Mouse (Mus musculus): ENCODE results near the gene Sbno1. TPM values are rescaled to one million over a fixed set of nuclear protein-coding genes. Genes with fewer than 3 reads are reported as not detected.
A peak's percentile ranks its signal among the peaks of the same experiment; 100 is the strongest.

The Sbno1 gene
- polyA plus RNA-seq, 1 experiment from 2014 or later, result 64.7 TPM

GRCm38 (mm10) chr5:124410808-124411207 lies 15.0 kb downstream of the Sbno1 start:
- no peaks in the 10 kb centered on the region for H3K9me3 ChIP-seq (replicated peaks; ENCODE audit: control insufficient read depth, low read length)
- H3K27me3 ChIP-seq (replicated peaks; ENCODE audit: control insufficient read depth, insufficient read depth, low read length), result no peaks in the 10 kb centered on the region
- DNase-seq (ENCODE audit: low spot score) (no peak), ATAC-seq (no peak)
- no peak overlapping the region for H3K4me2 ChIP-seq (ENCODE audit: low read length)
- no peak overlapping the region for H3K4me3 ChIP-seq (ENCODE audit: low read depth, low read length)
- WGBS, result 82% methylated on average over 3 of the region's 3 CpGs
- H3K36me3 ChIP-seq (ENCODE audit: control insufficient read depth, insufficient read depth, low read length), result peaks cover 63% of the 10 kb centered on the region
- no peaks in the 10 kb centered on the region for H3K4me1 ChIP-seq (ENCODE audit: control insufficient read depth, insufficient read depth, low read length)
- H3K9ac ChIP-seq (ENCODE audit: low read length), result no peak overlapping the region
- H3K27ac ChIP-seq (ENCODE audit: low read depth, low read length), result no peak overlapping the region

- WGBS, result 96% methylated on average over 7 of the region's 7 CpGs
- Histone ChIP-seq H3K4me2 (ENCODE audit: low read length) (no peak overlapping the region), H3K4me3 (ENCODE audit: low read depth, low read length) (no peak overlapping the region), H3K27me3 (replicated peaks; ENCODE audit: control insufficient read depth, insufficient read depth, low read length) (no peaks in the 10 kb centered on the region), H3K27ac (ENCODE audit: low read depth, low read length) (no peak overlapping the region), H3K9me3 (replicated peaks; ENCODE audit: control insufficient read depth, low read length) (no peaks in the 10 kb centered on the region), H3K9ac (ENCODE audit: low read length) (no peak overlapping the region), H3K4me1 (ENCODE audit: control insufficient read depth, insufficient read depth, low read length) (no peaks in the 10 kb centered on the region), H3K36me3 (ENCODE audit: control insufficient read depth, insufficient read depth, low read length) (peaks cover 89% of the 10 kb centered on the region)
- no peak for DNase-seq (ENCODE audit: low spot score)
- no peak for ATAC-seq
Measured at GRCm38 (mm10) chr5:124393726-124394125, 32.1 kb downstream of the Sbno1 start.

- Histone ChIP-seq H3K27me3 (replicated peaks; ENCODE audit: control insufficient read depth, insufficient read depth, low read length) (no peaks in the 10 kb centered on the region), H3K4me3 (ENCODE audit: low read depth, low read length) (no peak overlapping the region), H3K9me3 (replicated peaks; ENCODE audit: control insufficient read depth, low read length) (no peaks in the 10 kb centered on the region), H3K4me2 (ENCODE audit: low read length) (no peak overlapping the region), H3K27ac (ENCODE audit: low read depth, low read length) (no peak overlapping the region), H3K4me1 (ENCODE audit: control insufficient read depth, insufficient read depth, low read length) (no peaks in the 10 kb centered on the region), H3K9ac (ENCODE audit: low read length) (no peak overlapping the region), H3K36me3 (ENCODE audit: control insufficient read depth, insufficient read depth, low read length) (peaks cover 87% of the 10 kb centered on the region)
- WGBS, result 98% methylated on average over 4 of the region's 4 CpGs
- no peak for DNase-seq (ENCODE audit: low spot score)
- no peak for ATAC-seq
Measured at GRCm38 (mm10) chr5:124392412-124392811, 33.4 kb downstream of the Sbno1 start.

- H3K27me3 ChIP-seq (replicated peaks; ENCODE audit: control insufficient read depth, insufficient read depth, low read length), result no peaks in the 10 kb centered on the region
- no peak overlapping the region for H3K27ac ChIP-seq (ENCODE audit: low read depth, low read length)
- no peak overlapping the region for H3K9ac ChIP-seq (ENCODE audit: low read length)
- peaks cover 87% of the 10 kb centered on the region for H3K36me3 ChIP-seq (ENCODE audit: control insufficient read depth, insufficient read depth, low read length)
- no peak overlapping the region for H3K4me3 ChIP-seq (ENCODE audit: low read depth, low read length)
- no peak for ATAC-seq
- H3K4me2 ChIP-seq (ENCODE audit: low read length), result no peak overlapping the region
- whole genome bisulfite sequencing, result 75% methylated on average over 5 of the region's 5 CpGs
- peak; percentile 38 for DNase-seq (ENCODE audit: low spot score)
- no peaks in the 10 kb centered on the region for H3K9me3 ChIP-seq (replicated peaks; ENCODE audit: control insufficient read depth, low read length)
- H3K4me1 ChIP-seq (ENCODE audit: control insufficient read depth, insufficient read depth, low read length), result no peaks in the 10 kb centered on the region
Measured at GRCm38 (mm10) chr5:124387932-124388331, 37.9 kb downstream of the Sbno1 start.

- 100% methylated on average over 1 of the region's 1 CpGs for WGBS
- no peaks in the 10 kb centered on the region for H3K9me3 ChIP-seq (replicated peaks; ENCODE audit: control insufficient read depth, low read length)
- H3K4me3 ChIP-seq (ENCODE audit: low read depth, low read length), result no peak overlapping the region
- no peak overlapping the region for H3K9ac ChIP-seq (ENCODE audit: low read length)
- H3K4me1 ChIP-seq (ENCODE audit: control insufficient read depth, insufficient read depth, low read length), result no peaks in the 10 kb centered on the region
- no peak overlapping the region for H3K4me2 ChIP-seq (ENCODE audit: low read length)
- H3K36me3 ChIP-seq (ENCODE audit: control insufficient read depth, insufficient read depth, low read length), result peaks cover 90% of the 10 kb centered on the region
- DNase-seq (ENCODE audit: low spot score) (no peak), ATAC-seq (no peak)
- no peaks in the 10 kb centered on the region for H3K27me3 ChIP-seq (replicated peaks; ENCODE audit: control insufficient read depth, insufficient read depth, low read length)
- H3K27ac ChIP-seq (ENCODE audit: low read depth, low read length), result no peak overlapping the region
Measured at GRCm38 (mm10) chr5:124380121-124380520, 45.7 kb downstream of the Sbno1 start.

GRCm38 (mm10) chr5:124377149-124377548 lies 48.7 kb downstream of the Sbno1 start:
- Histone ChIP-seq H3K36me3 (ENCODE audit: control insufficient read depth, insufficient read depth, low read length) (peaks cover 89% of the 10 kb centered on the region), H3K4me2 (ENCODE audit: low read length) (no peak overlapping the region), H3K27ac (ENCODE audit: low read depth, low read length) (no peak overlapping the region), H3K9ac (ENCODE audit: low read length) (no peak overlapping the region), H3K27me3 (replicated peaks; ENCODE audit: control insufficient read depth, insufficient read depth, low read length) (no peaks in the 10 kb centered on the region), H3K4me1 (ENCODE audit: control insufficient read depth, insufficient read depth, low read length) (no peaks in the 10 kb centered on the region), H3K4me3 (ENCODE audit: low read depth, low read length) (no peak overlapping the region), H3K9me3 (replicated peaks; ENCODE audit: control insufficient read depth, low read length) (no peaks in the 10 kb centered on the region)
- ATAC-seq (no peak), DNase-seq (ENCODE audit: low spot score) (no peak)
- WGBS, result 90% methylated on average over 4 of the region's 4 CpGs

GRCm38 (mm10) chr5:124376401-124376800 lies 49.4 kb downstream of the Sbno1 start:
- DNase-seq (ENCODE audit: low spot score) (no peak), ATAC-seq (no peak)
- H3K4me2 ChIP-seq (ENCODE audit: low read length), result no peak overlapping the region
- no peaks in the 10 kb centered on the region for H3K4me1 ChIP-seq (ENCODE audit: control insufficient read depth, insufficient read depth, low read length)
- no peaks in the 10 kb centered on the region for H3K27me3 ChIP-seq (replicated peaks; ENCODE audit: control insufficient read depth, insufficient read depth, low read length)
- H3K9me3 ChIP-seq (replicated peaks; ENCODE audit: control insufficient read depth, low read length), result no peaks in the 10 kb centered on the region
- H3K27ac ChIP-seq (ENCODE audit: low read depth, low read length), result no peak overlapping the region
- no peak overlapping the region for H3K9ac ChIP-seq (ENCODE audit: low read length)
- 95% methylated on average over 1 of the region's 1 CpGs for WGBS
- peaks cover 89% of the 10 kb centered on the region for H3K36me3 ChIP-seq (ENCODE audit: control insufficient read depth, insufficient read depth, low read length)
- H3K4me3 ChIP-seq (ENCODE audit: low read depth, low read length), result no peak overlapping the region

GRCm38 (mm10) chr5:124374298-124374697 lies 51.5 kb downstream of the Sbno1 start:
- ATAC-seq (no peak), DNase-seq (ENCODE audit: low spot score) (no peak)
- Histone ChIP-seq H3K36me3 (ENCODE audit: control insufficient read depth, insufficient read depth, low read length) (peaks cover 88% of the 10 kb centered on the region), H3K27ac (ENCODE audit: low read depth, low read length) (no peak overlapping the region), H3K27me3 (replicated peaks; ENCODE audit: control insufficient read depth, insufficient read depth, low read length) (no peaks in the 10 kb centered on the region), H3K9me3 (replicated peaks; ENCODE audit: control insufficient read depth, low read length) (no peaks in the 10 kb centered on the region), H3K4me3 (ENCODE audit: low read depth, low read length) (no peak overlapping the region), H3K4me1 (ENCODE audit: control insufficient read depth, insufficient read depth, low read length) (no peaks in the 10 kb centered on the region), H3K4me2 (ENCODE audit: low read length) (no peak overlapping the region), H3K9ac (ENCODE audit: low read length) (no peak overlapping the region)
- WGBS, result 94% methylated on average over 7 of the region's 7 CpGs

GRCm38 (mm10) chr5:124366721-124367120 lies 59.1 kb downstream of the Sbno1 start:
- no peak overlapping the region for H3K9ac ChIP-seq (ENCODE audit: low read length)
- no peak overlapping the region for H3K27ac ChIP-seq (ENCODE audit: low read depth, low read length)
- ATAC-seq (no peak), DNase-seq (ENCODE audit: low spot score) (no peak)
- H3K4me3 ChIP-seq (ENCODE audit: low read depth, low read length), result no peak overlapping the region
- H3K4me2 ChIP-seq (ENCODE audit: low read length), result no peak overlapping the region
- WGBS, result 71% methylated on average over 3 of the region's 3 CpGs
- H3K4me1 ChIP-seq (ENCODE audit: control insufficient read depth, insufficient read depth, low read length), result no peaks in the 10 kb centered on the region
- H3K27me3 ChIP-seq (replicated peaks; ENCODE audit: control insufficient read depth, insufficient read depth, low read length), result no peaks in the 10 kb centered on the region
- H3K36me3 ChIP-seq (ENCODE audit: control insufficient read depth, insufficient read depth, low read length), result peaks cover 33% of the 10 kb centered on the region
- H3K9me3 ChIP-seq (replicated peaks; ENCODE audit: control insufficient read depth, low read length), result no peaks in the 10 kb centered on the region

Data from forebrain, embryonic 14.5 days (tissue).